Mouse (Mus musculus) natural killer cell, adult 2 months (primary cell): ENCODE results near the gene L3mbtl2.
A peak's percentile ranks its signal among the peaks of the same experiment; 100 is the strongest.
"Not testable (repeated sequence)": the region's sequence is repeated elsewhere in the genome, so short reads cannot be mapped to it uniquely, and the experiment has no call there.

Source experiments
- DNase-seq, 2 experiments: peaks; one replicate each; pipeline ENCODE4 v3.0.0; 2022; ENCODE audit warnings: low spot score in 2 of 2

The L3mbtl2 gene

GRCm38 (mm10) chr15:81663697-81664561 lies at the start of gene L3mbtl2:
L3mbtl2 (plus strand) TSS chr15:81663889.
- DNase-seq = peak; percentile 79 to 86

GRCm38 (mm10) chr15:81649516-81650455 lies 13.9 kb upstream of the L3mbtl2 start:
- DNase-seq = no peak

GRCm38 (mm10) chr15:81650636-81651035 lies 13.1 kb upstream of the L3mbtl2 start:
- no peak for DNase-seq

- no peak for DNase-seq
Measured at GRCm38 (mm10) chr15:81661701-81662100, 2.0 kb upstream of the L3mbtl2 start.

GRCm38 (mm10) chr15:81663281-81663680 lies 408 bp upstream of the L3mbtl2 start:
- DNase-seq = no peak

- DNase-seq = no peak
Measured at GRCm38 (mm10) chr15:81666957-81667356, 3.3 kb downstream of the L3mbtl2 start.

- no peak for DNase-seq
Measured at GRCm38 (mm10) chr15:81670231-81670640, 6.5 kb downstream of the L3mbtl2 start.

- DNase-seq = no peak
Measured at GRCm38 (mm10) chr15:81676637-81677036, 12.9 kb downstream of the L3mbtl2 start.

GRCm38 (mm10) chr15:81680301-81680805 lies 16.7 kb downstream of the L3mbtl2 start:
- DNase-seq = no peak

- no peak for DNase-seq
Measured at GRCm38 (mm10) chr15:81693366-81693966, 29.8 kb downstream of the L3mbtl2 start.

GRCm38 (mm10) chr15:81693967-81694881 lies 30.5 kb downstream of the L3mbtl2 start:
- DNase-seq = peak; percentile 63 to 80

GRCm38 (mm10) chr15:81694891-81695290 lies 31.2 kb downstream of the L3mbtl2 start:
- DNase-seq = no peak

GRCm38 (mm10) chr15:81697175-81697574 lies 33.5 kb downstream of the L3mbtl2 start, which contains the start of gene Chadl:
Chadl (minus strand) TSS chr15:81697287.
- DNase-seq = no peak

- peak in 1 of 2 experiments; percentile 44 for DNase-seq
Measured at GRCm38 (mm10) chr15:81697847-81698246, 34.2 kb downstream of the L3mbtl2 start.

- DNase-seq = no peak
Measured at GRCm38 (mm10) chr15:81698532-81698931, 34.8 kb downstream of the L3mbtl2 start.

- DNase-seq = no peak
Measured at GRCm38 (mm10) chr15:81700161-81700560, 36.5 kb downstream of the L3mbtl2 start.

- no peak for DNase-seq
Measured at GRCm38 (mm10) chr15:81700601-81701000, 36.9 kb downstream of the L3mbtl2 start.

GRCm38 (mm10) chr15:81701350-81701749 lies 37.7 kb downstream of the L3mbtl2 start:
- DNase-seq = not testable (repeated sequence)

GRCm38 (mm10) chr15:81702306-81703093 lies 38.8 kb downstream of the L3mbtl2 start:
- DNase-seq = no peak

- no peak for DNase-seq
Measured at GRCm38 (mm10) chr15:81703094-81703489, 39.4 kb downstream of the L3mbtl2 start.
